12 mouse cellular contexts compared by ENCODE assay signal in genomic region chr16:90849262-90849661, GRCm38 (mm10). TPM values are rescaled to one million over a fixed set of nuclear protein-coding genes. Genes with fewer than 3 reads are reported as not detected.
DNase-seq lines count a peak whose midpoint lies in the region; TF ChIP-seq lines count a peak whose summit lies in the region.
"Had no signal": no experiment of that assay in that cellular context is flagged by ENCODE, and none has a peak within 500 bp of the region (broad histone marks: within the 10 kb centered on the region; RNA-seq: fewer than 3 reads in every experiment).

No protein-coding gene starts in this region.

- H3K27me3 ChIP-seq in kidney, adult 2 months (replicated peaks; ENCODE audit: control insufficient read depth, insufficient read depth, low read length), result no peaks in the 10 kb centered on the region
- H3K27me3 ChIP-seq: hindbrain, embryonic 15.5 days had no signal

- no peak for TF ChIP-seq POLR2A in kidney, adult 2 months (IDR thresholded peaks at IDR 0.05; ENCODE audit: low read depth, low read length)

- no peaks in the 10 kb centered on the region for H3K36me3 ChIP-seq in kidney, adult 2 months (ENCODE audit: control insufficient read depth, insufficient read depth, low read length)
- H3K36me3 ChIP-seq: hindbrain, embryonic 15.5 days had no signal

- no peak for TF ChIP-seq CTCF in kidney, adult 2 months (conservative IDR thresholded peaks at IDR 0.05; ENCODE audit: insufficient read depth, insufficient read length, low read depth, low read length)

- 0 out of 2 replicates have a peak overlapping the region, but pooled peaks have one; percentile 17 for H3K27ac ChIP-seq in kidney, adult 2 months (ENCODE audit: insufficient read depth, low read depth, low read length)
- H3K27ac ChIP-seq: hindbrain, embryonic 15.5 days had no signal

- DNase-seq in kidney, adult 2 months, result no peak
- no peak for DNase-seq in kidney, adult 9 months
- DNase-seq in ES-CJ7 (ENCODE audit: low read depth, low spot score), result peak; percentile 82
- peak; percentile 72 for DNase-seq in embryo, embryonic 11 days
- DNase-seq in lung, postnatal 10 days, result peak; percentile 48
- no peak for DNase-seq in layer of hippocampus, postnatal 10 days (ENCODE audit: low spot score in 2 of 2)
- DNase-seq in cerebellum, adult 11-12 months, result no peak
- DNase-seq in right cerebral cortex, postnatal 14 days, result no peak
- DNase-seq: gastrocnemius, postnatal 10 days had no signal

- no peaks in the 10 kb centered on the region for H3K4me1 ChIP-seq in kidney, adult 2 months (ENCODE audit: control insufficient read depth, insufficient read depth, low read length)

- no peak overlapping the region for H3K4me3 ChIP-seq in kidney, adult 2 months (ENCODE audit: insufficient read depth, low read depth, low read length)
- H3K4me3 ChIP-seq: hindbrain, embryonic 15.5 days had no signal

- 63% methylated on average over 12 of the region's 12 CpGs for WGBS in kidney, adult 2 months

RNA-seq across cellular contexts. Expression of gene Eva1c, which starts 22.7 kb away (rescaled TPM):
- polyA plus RNA-seq in kidney, adult 2 months (2012; rRNA removed), result 5.8 and 8.3 TPM in 2 replicates
- 1 to 10 TPM; 1.3 to 1.4 TPM for total RNA-seq in layer of hippocampus, postnatal 10 days (2021)
- total RNA-seq: MEL; monocyte, adult 5-6 weeks had no signal

RNA-seq across cellular contexts. Expression of gene Urb1, which starts 39.0 kb away (rescaled TPM):
- 2.7 and 3.2 TPM in 2 replicates for polyA plus RNA-seq in kidney, adult 2 months (2012; rRNA removed)
- 10 to 100 TPM; 17.2 to 18.7 TPM for total RNA-seq in layer of hippocampus, postnatal 10 days (2021)

Comparison
In these comparisons a context has a peak if more than half of its experiments do, and no peak if none do; other contexts are left out.
1. DNase-seq: peak in ES-CJ7 (single experiment), embryo, embryonic 11 days (single experiment) and lung, postnatal 10 days (single experiment); none in kidney, adult 2 months (single experiment), kidney, adult 9 months (single experiment), layer of hippocampus, postnatal 10 days (0 of 2), cerebellum, adult 11-12 months (single experiment) and right cerebral cortex, postnatal 14 days (single experiment).